Mouse (Mus musculus) urinary bladder, adult 2 months (tissue): ENCODE measurements around the gene Ptrh2. TPM values are rescaled to one million over a fixed set of nuclear protein-coding genes. Genes with fewer than 3 reads are reported as not detected.
A peak's percentile ranks its signal among the peaks of the same experiment; 100 is the strongest.

Experiments used
- DNase-seq: peaks from one replicate; pipeline ENCODE4 v3.0.0; 2022; ENCODE audit warnings: low spot score
- polyA plus RNA-seq: library from polyadenylated mRNA; depleted of rRNA; stranded (reverse); fragments of >200 nt; gene quantifications from 2 replicates; pipeline ENCODE4 v1.2.3, GENCODE M21; 2012; rRNA removed

The Ptrh2 gene
- polyA plus RNA-seq, result 11.9 and 12.8 TPM in 2 replicates

DNA sequence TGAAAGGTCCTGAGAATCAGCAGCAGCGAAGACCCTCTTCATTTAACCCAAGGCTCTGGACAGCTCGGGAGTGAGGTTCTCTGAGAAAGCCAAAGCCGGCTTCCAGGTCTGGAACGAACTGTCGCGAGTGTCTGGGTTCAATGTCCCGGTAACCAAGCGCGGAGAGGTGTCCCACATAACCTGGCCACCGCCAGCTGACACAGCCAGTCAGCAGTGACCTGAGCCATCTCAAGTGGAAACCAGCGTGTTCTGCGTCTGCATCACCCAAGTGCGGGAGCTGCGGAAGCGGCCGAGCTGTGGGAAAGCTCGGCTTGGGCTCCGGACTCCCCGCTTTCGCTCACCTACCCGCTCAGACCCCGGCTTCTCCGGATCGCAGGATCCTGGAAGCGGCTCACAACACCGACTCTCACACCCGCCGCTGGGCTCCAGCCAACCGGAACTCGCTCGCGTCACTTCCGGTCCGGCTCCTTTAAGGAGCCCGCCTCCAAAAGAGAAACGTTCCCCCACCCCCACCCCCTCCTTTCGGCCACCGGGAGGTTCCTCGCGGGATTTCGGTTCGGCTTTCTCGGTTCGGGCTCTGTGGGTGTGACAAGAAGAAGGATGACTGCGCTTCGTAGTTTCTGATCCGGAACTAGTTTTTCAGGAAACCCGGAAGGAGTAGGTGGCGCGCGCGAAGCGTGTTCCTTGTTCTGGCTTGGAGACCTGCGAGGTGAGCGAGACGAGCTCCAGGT, at the start of gene Ptrh2, which contains the start of gene Vmp1:
TSS of gene Ptrh2 (plus strand) at position 591 of the 731 bp plus-strand sequence.
TSS of gene Vmp1 (minus strand) at position 442 of the 731 bp plus-strand sequence.
- peak; percentile 89 for DNase-seq

DNA sequence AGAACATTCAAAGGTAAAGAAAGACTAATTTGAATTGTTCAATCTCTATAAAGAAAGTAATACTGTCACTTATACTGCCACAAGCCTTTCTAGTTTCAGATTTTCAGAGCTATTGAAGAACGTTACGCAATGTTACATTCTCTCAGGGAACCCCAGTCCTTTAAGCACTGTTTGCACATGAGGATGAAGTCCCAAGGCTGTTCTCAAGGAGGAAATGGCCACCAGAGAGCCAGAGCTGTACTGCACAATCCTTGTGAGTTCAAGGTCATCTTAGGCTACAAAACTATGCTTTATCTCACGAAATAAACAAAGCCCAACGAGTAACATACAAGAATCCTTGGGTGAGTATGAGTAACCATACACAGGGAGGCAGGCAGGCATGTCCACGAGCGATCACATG, 49.4 kb upstream of the Ptrh2 start:
- no peak for DNase-seq

DNA sequence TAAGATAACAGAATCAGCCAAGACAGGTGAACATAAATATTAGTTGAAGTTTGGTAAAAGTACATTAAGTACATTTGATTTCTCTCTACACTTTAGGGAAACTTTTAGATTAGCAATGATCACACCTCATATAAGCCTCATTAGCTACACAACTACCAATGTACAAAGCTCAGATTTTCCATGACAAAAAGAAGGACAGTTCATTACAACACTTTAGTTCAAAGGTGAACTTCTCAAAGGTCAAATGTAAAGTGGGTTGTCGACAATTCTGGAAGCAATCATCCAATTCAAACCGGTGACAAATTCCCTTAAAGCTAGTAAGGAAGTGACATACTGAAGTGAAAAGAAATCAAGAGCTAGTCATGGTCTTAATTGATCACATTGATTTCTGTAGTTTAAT, 46.1 kb upstream of the Ptrh2 start:
- DNase-seq, result no peak

DNA sequence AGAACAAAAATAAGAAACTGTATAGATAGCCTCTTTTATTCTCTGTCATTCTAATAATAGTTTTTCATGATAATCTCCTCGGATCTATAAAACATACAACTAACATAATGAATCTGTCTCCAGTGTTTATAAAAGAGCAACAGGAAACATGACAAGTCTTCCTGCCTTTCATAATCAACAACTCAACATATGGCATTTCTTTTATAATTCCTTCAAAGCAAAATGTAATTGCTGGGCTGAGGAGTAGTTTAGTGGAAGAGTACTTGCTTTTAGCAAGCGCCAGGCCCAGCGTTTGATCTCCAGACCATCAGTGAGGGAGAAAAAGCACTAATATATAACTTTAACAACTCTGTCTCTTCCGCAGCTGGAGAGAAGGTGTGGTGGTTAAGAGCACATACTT, 42.1 kb upstream of the Ptrh2 start:
- DNase-seq, result no peak

DNA sequence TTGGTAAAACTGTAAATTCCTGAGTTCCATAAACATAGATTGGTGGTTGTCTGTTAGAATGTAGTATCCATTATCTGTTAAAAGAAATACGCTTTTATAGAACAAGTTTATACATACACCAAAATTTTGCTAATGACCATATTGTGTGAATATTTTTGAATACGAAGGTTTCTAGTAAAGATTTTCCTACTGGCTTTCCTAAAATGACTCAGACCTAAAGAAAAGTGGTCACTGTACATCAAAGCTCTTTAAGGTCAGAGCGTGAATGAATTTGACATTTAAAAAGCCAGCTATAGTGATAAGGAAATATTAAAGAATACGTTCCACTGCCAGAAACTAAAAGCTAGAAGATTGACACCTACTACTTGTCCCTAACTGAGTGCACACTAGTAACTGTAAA, 39.2 kb upstream of the Ptrh2 start:
- no peak for DNase-seq

DNA sequence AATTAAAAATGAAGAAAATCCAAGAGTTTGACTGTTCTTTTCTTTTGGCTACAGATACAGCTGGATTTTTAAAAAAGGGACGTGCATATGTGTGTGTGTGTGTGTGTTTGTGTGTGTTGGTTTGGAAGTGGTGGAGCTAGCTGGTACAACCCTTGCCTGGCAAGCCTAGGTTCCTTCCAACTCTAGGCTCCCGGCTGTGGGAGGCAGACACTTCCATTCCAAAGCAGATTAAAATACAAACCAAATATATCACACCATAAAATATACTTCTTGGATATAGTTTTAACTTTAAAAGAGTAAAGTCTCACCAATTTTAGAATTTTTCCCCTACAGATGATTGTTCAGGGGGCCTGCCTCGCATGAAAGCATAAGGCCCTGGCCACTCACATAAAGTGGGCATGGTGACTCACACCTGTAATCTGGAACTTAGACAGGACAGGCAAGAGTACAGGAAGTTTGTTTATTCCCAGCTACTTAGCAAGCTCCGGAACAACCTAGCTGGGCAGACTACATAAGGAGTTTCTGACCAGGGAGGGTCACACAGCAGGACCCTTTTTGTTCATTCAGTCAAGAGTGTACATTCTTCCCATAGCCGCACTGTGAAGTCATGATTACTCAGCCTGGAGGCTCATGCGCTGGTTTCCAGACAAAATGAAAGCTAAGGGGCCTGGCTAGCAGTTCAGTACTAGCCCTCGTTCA, 37.5 kb upstream of the Ptrh2 start:
- no peak for DNase-seq

DNA sequence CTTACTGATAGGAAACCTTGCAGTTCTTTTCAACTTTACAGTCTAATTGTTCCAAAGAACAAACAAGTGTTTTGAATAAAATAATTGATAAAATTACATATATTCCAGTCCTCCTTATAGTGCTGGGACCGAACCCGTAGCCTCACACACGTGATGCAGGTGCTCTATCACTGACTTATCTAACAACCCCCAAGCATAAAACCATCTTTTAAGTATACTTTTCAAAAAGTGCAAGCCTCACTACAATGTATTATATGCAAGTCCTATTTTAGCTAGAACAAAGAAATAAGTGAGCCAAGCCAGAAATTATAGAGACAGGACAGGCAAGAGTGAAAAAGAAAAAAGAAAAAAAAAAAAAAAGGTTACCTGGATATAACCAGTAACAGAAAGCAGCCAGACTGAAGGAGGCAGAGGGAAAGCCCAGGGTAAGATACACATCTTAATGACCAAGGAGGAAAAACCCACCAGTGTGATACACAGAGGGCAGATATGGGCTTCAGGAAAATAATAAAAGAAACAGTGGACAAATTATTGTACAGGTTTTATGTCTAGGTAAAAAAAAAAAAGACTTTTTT, 36.8 kb upstream of the Ptrh2 start:
- no peak for DNase-seq

DNA sequence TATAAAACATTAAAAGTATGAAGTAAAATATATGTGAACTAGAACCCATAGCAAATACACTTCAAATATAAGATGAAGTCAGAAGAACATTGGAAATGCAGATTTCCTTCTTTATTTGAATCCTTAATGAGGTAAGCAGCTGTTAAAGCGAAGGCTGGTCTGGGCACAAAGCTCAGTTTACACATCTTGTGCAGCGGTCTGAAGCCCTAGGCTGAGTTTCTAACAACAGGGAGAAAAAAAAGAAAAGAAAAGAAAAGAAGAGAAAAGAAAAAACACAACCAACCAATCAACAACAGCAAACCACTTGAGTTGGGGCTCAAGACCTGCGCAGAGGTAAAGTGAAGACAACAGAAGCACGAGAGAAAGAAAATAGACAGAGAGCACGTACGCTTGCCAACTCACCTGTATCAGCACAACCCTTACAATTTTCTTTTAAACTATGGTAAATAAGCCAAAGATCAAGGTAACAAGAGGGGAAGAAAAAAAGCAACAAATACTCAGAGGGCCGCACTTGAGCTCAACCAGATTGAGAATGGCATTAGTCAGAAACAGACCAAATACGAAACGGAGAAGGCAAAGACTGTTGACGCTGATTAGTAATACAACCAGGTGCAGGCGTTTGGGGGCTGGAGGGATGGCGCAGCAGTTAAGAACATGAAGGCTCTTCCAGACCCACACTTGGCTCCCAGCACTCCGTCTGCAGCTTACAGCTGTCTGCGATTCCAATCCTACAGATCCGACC, 35.9 kb upstream of the Ptrh2 start:
- no peak for DNase-seq

DNA sequence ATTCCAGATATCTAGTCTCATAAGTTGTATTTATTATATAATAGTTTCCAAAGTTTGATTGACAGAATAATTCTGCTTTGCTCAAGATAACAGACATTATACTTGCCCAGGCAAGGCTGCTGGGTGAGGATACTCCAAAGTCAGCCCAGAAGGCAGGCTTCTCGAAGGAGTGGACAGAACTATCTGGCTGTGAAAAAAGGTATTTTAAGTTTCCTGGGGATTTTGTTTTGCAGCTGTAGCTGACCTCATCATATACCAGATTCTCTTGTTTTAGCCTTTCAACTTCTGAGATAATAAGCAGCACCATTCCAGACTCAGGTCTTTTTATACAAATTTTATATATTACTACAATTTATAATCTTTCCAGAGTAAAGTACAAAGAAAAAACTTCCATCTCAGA, 34.2 kb upstream of the Ptrh2 start:
- DNase-seq, result no peak

DNA sequence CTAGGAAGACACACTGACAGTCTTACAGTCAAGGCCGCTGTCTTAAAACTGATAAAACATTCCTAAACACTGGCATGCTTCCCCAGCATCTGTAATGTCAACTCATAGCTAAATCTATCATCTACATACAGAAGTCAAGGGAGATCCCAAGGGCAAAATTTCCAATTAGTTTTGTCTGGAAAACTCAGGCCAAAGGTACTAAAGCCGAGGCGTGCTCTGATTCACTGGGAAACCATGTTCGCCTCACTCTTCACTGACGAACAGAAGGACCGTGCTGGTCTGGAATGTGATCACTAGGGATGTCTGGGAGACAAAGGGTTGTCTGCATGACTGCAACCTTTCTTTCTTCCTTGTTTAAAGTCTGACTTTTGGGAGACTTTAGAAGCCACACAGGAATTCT, 33.1 kb upstream of the Ptrh2 start:
- no peak for DNase-seq

DNA sequence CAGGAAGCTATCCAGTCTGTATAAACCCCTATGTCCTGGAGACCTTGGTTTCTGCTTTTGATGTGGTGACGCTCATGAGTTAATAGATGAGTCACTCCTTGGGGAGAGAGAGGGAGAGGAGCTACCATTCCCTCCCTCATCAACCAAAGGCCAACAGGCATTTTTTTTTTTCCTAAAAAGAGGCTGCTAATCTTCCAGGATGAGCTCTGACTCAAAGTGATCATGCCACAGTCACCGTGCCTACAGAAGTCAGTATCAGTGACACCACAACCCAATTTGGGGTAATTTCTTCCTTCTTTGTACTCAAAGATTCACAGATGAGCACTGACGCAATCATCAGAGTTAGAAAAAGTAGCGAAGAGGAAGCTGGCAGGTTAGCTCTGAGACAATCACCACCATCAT, 31.2 kb upstream of the Ptrh2 start:
- DNase-seq, result no peak

DNA sequence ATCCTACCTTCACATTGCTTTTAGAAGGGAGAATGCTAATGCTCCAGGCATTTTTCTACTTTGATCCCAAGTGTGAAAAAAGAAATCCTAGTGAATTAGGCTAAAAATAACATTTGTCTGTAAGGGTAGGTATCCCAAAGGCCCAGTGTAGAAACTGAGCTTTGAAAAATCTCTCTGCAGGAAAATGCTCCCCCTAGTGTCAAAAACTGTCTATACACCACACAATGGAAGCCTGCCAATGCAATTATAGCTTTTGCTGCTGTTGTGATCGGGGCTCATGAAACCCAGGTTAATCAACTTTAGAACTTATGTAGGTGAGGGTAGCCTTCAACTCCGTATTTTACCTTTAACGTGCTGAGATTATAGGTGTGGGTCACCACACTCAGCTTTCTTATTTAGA, 30.3 kb upstream of the Ptrh2 start:
- no peak for DNase-seq

DNA sequence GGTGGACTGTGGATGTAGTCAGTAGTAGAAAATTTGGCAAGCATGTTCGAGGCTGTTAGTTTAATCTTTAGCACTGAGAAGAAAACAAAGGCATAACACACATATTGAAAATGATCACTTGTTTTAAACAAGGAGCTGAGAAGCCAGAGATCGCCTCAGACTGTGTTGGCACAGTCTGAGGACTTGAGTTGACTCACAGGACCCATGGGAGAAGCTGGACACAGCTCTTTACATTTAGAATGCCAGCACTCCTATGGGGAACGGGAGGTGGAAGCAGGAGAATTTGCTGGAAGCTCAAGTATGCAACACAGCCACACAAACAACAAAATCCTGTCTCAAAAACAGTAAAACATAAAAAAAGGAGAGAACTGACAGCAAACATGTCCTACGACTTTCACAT, 29.7 kb upstream of the Ptrh2 start:
- no peak for DNase-seq

DNA sequence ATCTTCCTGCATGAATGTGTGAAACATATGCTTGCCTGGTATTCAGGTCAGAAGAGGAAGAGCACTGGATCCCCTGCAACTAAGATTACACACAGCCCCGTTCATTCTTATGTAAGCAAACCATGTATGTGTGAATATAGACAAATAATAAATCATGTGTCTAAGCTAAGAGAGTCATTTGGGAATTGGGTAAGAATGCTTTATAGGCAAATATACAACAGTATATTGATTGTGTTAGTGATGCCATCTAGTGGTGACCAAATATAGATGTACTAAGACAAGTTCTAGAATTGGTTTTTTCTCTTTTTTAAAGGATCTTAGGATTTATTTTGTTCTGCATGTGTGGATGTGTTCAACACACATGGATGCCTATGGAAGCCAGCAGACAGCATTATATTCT, 28.1 kb upstream of the Ptrh2 start:
- DNase-seq, result no peak

DNA sequence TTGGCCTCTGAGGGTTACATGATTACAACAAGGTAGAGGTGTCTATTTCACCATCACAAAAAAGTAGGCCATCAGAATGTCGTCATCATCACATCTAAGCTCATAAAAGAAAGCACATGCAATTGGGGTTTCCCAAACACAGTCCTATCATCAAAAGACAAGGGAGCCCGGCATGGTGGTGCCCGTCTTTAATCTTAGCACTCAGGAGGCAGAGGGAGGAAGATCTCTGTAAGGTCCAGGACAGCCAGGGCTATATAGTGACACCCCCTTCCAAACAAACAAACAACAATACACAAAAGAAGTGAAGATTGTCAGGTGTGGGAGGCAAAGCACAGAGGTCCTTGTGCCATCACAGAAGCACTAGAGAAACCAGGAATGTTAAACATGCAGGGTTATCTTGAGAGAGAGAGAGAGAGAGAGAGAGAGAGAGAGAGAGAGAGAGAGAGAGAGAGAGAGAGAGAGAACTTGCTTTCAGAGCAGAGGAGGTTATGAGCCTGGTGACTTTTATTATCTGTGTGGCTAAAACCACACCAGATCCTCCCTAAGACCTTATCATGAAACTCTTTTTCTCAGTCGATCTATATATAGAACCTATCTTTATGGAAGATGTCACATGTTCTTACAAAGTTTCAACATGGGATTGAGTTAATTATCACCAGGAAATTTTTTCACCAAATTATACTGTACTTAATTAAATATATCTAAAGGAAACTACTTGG, 26.8 kb upstream of the Ptrh2 start:
- no peak for DNase-seq

DNA sequence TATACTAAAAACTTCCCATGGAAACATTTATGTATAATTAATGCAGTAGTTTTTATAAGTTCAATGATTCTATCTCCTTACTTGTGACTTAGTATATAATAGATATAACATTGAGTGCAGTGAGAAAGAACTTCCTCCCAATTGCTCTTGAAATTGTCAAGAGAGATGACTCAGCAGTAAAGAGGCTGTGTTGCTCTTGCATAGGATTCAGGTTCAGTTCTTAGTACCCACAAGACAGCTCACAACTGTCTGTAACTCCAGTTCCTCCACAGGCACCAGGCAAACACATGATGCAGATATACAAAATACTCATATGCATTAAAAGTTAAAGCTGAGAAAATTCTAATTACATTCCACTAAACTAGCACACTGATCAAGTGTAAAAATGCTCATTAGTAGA, 25.9 kb upstream of the Ptrh2 start:
- no peak for DNase-seq

DNA sequence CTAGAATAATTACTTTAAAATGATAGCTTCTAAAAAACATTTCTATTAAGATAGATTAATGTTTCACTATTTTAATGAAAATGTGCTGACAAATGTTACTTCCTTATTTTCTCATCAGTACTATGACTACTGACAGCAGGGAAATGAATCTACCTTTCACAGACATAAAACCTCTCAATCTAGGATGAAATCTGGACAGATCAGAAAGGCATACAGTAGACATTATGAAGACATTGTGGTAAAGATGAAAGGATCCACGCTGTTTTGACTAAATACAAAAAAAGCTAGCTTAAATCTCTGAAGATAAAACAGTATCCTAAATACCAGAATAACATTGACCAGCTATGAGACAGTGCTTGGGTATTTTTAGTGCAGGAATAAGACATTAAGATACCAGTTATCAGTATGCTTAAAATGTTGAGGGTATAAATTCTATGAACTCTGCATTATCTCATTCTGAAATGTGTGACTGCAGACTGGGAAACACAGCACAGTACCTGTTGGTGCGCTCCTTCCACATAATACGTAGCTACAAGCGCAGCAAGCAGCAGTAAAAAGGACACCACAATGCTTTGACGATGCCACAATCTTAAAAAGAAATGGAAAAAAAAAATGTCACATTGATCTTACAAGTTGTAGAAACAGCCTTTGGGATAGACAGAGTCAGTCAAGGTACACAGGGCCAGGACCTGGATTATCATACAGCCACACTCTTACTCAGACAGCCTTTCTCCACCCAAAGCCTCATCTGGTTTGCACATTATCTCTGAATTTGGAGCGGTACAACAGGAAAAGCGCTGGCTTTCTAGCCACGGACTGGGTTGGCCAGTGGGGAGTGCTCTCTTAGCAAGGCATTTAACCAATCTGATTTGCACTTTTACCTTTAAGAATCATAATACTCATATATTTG, 20.5 kb upstream of the Ptrh2 start:
- no peak for DNase-seq

DNA sequence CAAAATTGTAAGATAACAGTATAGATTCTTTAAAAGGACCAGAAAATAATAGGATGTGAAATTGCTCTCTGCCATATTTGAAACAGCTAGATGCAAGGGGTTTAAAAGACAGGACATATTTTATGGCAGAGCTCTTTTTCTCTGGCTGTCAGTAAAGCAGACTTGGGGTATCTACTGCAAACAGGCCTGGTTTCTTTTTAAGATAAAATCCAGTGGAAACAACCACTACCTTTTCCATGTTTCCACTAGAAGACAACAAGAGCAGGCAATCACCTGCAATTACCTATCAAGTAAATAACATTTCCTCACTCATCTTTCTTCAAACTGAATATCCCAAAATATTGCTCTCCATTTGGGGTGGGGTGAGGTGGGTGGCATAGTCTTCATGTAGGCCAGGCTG, 19.8 kb upstream of the Ptrh2 start:
- no peak for DNase-seq

DNA sequence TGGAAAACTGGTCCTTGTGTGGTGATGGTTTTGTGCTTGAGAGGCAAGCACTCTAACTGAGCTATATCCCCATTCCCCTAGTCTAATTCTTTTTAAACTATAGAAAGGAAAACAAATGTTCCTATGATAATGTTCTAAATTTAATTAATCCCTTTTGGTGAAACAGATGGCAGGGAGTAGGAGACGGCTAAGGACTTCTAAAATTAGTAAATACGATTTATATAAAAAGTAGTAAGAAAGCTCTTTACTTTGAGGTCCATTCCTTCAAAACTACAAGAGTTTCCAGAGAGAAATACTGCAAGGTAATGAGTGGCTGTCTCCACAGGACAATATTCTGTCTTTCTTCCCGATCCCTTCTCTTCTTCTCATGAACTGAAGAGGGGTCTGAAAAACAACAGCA, 19.4 kb upstream of the Ptrh2 start:
- DNase-seq, result no peak

DNA sequence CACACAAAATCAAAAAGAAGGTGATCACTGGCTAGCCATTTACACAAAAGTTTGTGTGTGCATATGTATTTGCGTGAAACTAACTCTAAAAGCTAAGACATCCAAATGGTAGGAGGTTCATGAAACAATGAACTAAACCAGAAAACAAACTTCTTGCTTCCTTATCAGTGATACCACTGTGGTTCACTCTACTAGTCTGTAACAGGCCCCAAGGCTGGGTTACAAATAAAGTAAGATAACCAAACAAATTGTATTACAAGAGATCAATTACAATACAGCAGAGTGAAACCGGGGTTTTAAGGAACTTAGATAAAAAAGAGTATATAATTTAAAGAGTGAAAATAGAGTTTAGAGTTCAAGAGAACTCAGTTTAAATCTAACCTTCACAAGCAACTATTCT, 16.2 kb upstream of the Ptrh2 start:
- no peak for DNase-seq

DNA sequence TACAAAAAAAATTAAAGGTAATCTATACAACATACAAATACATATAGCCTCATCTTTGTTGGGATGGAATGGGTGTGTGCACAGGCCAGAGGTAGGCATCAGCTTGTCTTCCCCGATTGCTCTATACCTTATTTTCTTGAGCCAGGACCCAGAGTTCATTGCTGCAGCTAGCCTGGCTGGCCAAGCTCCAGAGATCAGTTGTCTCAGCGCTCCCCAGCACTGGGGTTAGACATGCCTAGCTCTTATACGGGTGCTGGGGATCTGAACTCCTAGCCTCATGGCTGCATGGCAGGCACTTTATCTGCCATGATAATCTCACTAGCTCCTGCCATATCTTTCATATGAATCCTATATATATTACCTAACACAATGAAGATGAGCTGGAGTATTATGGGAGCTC, 15.6 kb upstream of the Ptrh2 start:
- no peak for DNase-seq
